Mouse (Mus musculus) lung, adult 2 months (tissue): Measurements from ENCODE around the gene Golga7b.

ENCODE experiments used
- CTCF ChIP-seq: fragments of 200-500 bp; IDR thresholded peaks from 2 replicates; pipeline ENCODE4 v1.5.1; 2011; ENCODE audit warnings: mild to moderate bottlenecking, low read length, control low read depth; ENCODE audit not compliant: insufficient read depth
- POLR2A ChIP-seq: fragments of 200-500 bp; IDR thresholded peaks from 2 replicates; pipeline ENCODE4 v1.6.1; 2011; ENCODE audit warnings: low read depth, mild to moderate bottlenecking, control low read depth, low read length, borderline replicate concordance; ENCODE audit errors: extremely low read depth

GRCm38 (mm10) chr19:42315914-42316313 lies 68.5 kb downstream of the Golga7b start:
- TF ChIP-seq POLR2A (no peak), CTCF (peak; percentile 79)
